Mouse (Mus musculus): ENCODE data around the gene Trim65. TPM values are rescaled to one million over a fixed set of nuclear protein-coding genes. Genes with fewer than 3 reads are reported as not detected.

The Trim65 gene
- polyA plus RNA-seq, 1 experiment from 2014 or later = 1.2 TPM

- 35% methylated on average over 11 of the region's 11 CpGs for WGBS (ENCODE audit: insufficient replicate concordance)
- TF ChIP-seq EP300 (IDR thresholded peaks at IDR 0.05; ENCODE audit: low read depth) = peak; percentile 33; the same call in 1 of the 2 replicates
- TF ChIP-seq CTCF (IDR thresholded peaks at IDR 0.05; ENCODE audit: low read depth) = peak; percentile 45
- DNase-seq (no peak), ATAC-seq (no peak)
- H3K4me1 ChIP-seq (ENCODE audit: insufficient read depth) = peaks cover 43% of the 10 kb centered on the region
- H3K4me3 ChIP-seq (ENCODE audit: low read depth, low read length) = no peak overlapping the region
- peaks cover 9% of the 10 kb centered on the region for H3K36me3 ChIP-seq (replicated peaks; ENCODE audit: insufficient read depth, low read length)
- peak overlapping the region; percentile 68; the same call in 1 of the 2 replicates for H3K4me2 ChIP-seq (ENCODE audit: low read depth, low read length)
- no peaks in the 10 kb centered on the region for H3K27me3 ChIP-seq (ENCODE audit: insufficient read depth, low read length)
- no peaks in the 10 kb centered on the region for H3K9me3 ChIP-seq (ENCODE audit: low read length)
- H3K27ac ChIP-seq (ENCODE audit: low read depth) = peak overlapping the region; percentile 86
- H3K9ac ChIP-seq (replicated peaks) = peak overlapping the region; percentile 19; the same call in 1 of the 2 replicates
These were observed 42.1 kb downstream of the Trim65 start for GRCm38 (mm10) chr11:116088741-116089394.

- H3K36me3 ChIP-seq (replicated peaks; ENCODE audit: insufficient read depth, low read length) = peaks cover 16% of the 10 kb centered on the region
These were observed 42.7 kb downstream of the Trim65 start for GRCm38 (mm10) chr11:116088188-116088587.

GRCm38 (mm10) chr11:116087194-116088130 lies 43.5 kb downstream of the Trim65 start:
- Histone ChIP-seq H3K27ac (ENCODE audit: low read depth) (peak overlapping the region; percentile 86), H3K27me3 (ENCODE audit: insufficient read depth, low read length) (no peaks in the 10 kb centered on the region), H3K9ac (replicated peaks) (peak overlapping the region; percentile 64), H3K36me3 (replicated peaks; ENCODE audit: insufficient read depth, low read length) (peaks cover 21% of the 10 kb centered on the region), H3K4me3 (ENCODE audit: low read depth, low read length) (peak overlapping the region; percentile 61), H3K9me3 (ENCODE audit: low read length) (no peaks in the 10 kb centered on the region), H3K4me1 (ENCODE audit: insufficient read depth) (peaks cover 41% of the 10 kb centered on the region), H3K4me2 (ENCODE audit: low read depth, low read length) (peak overlapping the region; percentile 68)
- TF ChIP-seq EP300 (IDR thresholded peaks at IDR 0.05; ENCODE audit: low read depth) (peak; percentile 27), CTCF (IDR thresholded peaks at IDR 0.05; ENCODE audit: low read depth) (peak; percentile 97)
- ATAC-seq (peak; percentile 76), DNase-seq (peak; percentile 92)
- WGBS (ENCODE audit: insufficient replicate concordance) = under 1% methylated on average over 30 of the region's 31 CpGs

More at GRCm38 (mm10) chr11:116088188-116088587, 42.7 kb downstream of the Trim65 start:
- TF ChIP-seq EP300 (IDR thresholded peaks at IDR 0.05; ENCODE audit: low read depth) = peak; percentile 60; the same call in 1 of the 2 replicates
- no peak for TF ChIP-seq CTCF (IDR thresholded peaks at IDR 0.05; ENCODE audit: low read depth)
- H3K27me3 ChIP-seq (ENCODE audit: insufficient read depth, low read length) = no peaks in the 10 kb centered on the region
- no peak overlapping the region for H3K4me3 ChIP-seq (ENCODE audit: low read depth, low read length)
- H3K4me1 ChIP-seq (ENCODE audit: insufficient read depth) = peaks cover 41% of the 10 kb centered on the region
- 39% methylated on average over 8 of the region's 8 CpGs for WGBS (ENCODE audit: insufficient replicate concordance)
- DNase-seq (peak; percentile 59), ATAC-seq (peak; percentile 33)
- no peak overlapping the region for H3K9ac ChIP-seq (replicated peaks)
- H3K4me2 ChIP-seq (ENCODE audit: low read depth, low read length) = peak overlapping the region; percentile 68; the same call in 1 of the 2 replicates
- no peaks in the 10 kb centered on the region for H3K9me3 ChIP-seq (ENCODE audit: low read length)
- H3K27ac ChIP-seq (ENCODE audit: low read depth) = peak overlapping the region; percentile 86

GRCm38 (mm10) chr11:116086258-116087193 lies 44.4 kb downstream of the Trim65 start, which contains the start of gene Wbp2:
Wbp2 (minus strand) TSS chr11:116086995.
- Histone ChIP-seq H3K27ac (ENCODE audit: low read depth) (peak within 1 kb of the TSS; percentile 86), H3K4me1 (ENCODE audit: insufficient read depth) (peaks cover 41% of the 10 kb centered on the region), H3K36me3 (replicated peaks; ENCODE audit: insufficient read depth, low read length) (peaks cover 30% of the 10 kb centered on the region), H3K9ac (replicated peaks) (peak within 1 kb of the TSS; percentile 72), H3K27me3 (ENCODE audit: insufficient read depth, low read length) (no peaks in the 10 kb centered on the region), H3K4me2 (ENCODE audit: low read depth, low read length) (peak within 1 kb of the TSS; percentile 80), H3K9me3 (ENCODE audit: low read length) (no peaks in the 10 kb centered on the region), H3K4me3 (ENCODE audit: low read depth, low read length) (peak within 1 kb of the TSS; percentile 61)
- TF ChIP-seq CTCF (IDR thresholded peaks at IDR 0.05; ENCODE audit: low read depth) = peak; percentile 40
- TF ChIP-seq EP300 (IDR thresholded peaks at IDR 0.05; ENCODE audit: low read depth) = no peak
- DNase-seq = peak; percentile 97
- WGBS (ENCODE audit: insufficient replicate concordance) = 5% methylated on average over 34 of the region's 43 CpGs
- ATAC-seq = peak; percentile 91

- DNase-seq = no peak
- H3K4me1 ChIP-seq (ENCODE audit: insufficient read depth) = peaks cover 41% of the 10 kb centered on the region
- H3K4me3 ChIP-seq (ENCODE audit: low read depth, low read length) = no peak overlapping the region
- no peaks in the 10 kb centered on the region for H3K9me3 ChIP-seq (ENCODE audit: low read length)
- no peaks in the 10 kb centered on the region for H3K27me3 ChIP-seq (ENCODE audit: insufficient read depth, low read length)
- peak overlapping the region; percentile 44 for H3K27ac ChIP-seq (ENCODE audit: low read depth)
- peaks cover 53% of the 10 kb centered on the region for H3K36me3 ChIP-seq (replicated peaks; ENCODE audit: insufficient read depth, low read length)
- 70% methylated on average over 6 of the region's 6 CpGs for whole genome bisulfite sequencing (ENCODE audit: insufficient replicate concordance)
- H3K4me2 ChIP-seq (ENCODE audit: low read depth, low read length) = peak overlapping the region; percentile 15
- 0 out of 2 replicates have a peak overlapping the region, but pooled peaks have one; percentile 12 for H3K9ac ChIP-seq (replicated peaks)
- TF ChIP-seq EP300 (IDR thresholded peaks at IDR 0.05; ENCODE audit: low read depth) (no peak), CTCF (IDR thresholded peaks at IDR 0.05; ENCODE audit: low read depth) (no peak)
- ATAC-seq = no peak
These were observed 46.8 kb downstream of the Trim65 start for GRCm38 (mm10) chr11:116084166-116084565.
